Mouse (Mus musculus): ENCODE data around the gene Hdgfl2. TPM values are rescaled to one million over a fixed set of nuclear protein-coding genes. Genes with fewer than 3 reads are reported as not detected.

Hdgfl2 gene
- polyA plus RNA-seq, 1 experiment from 2014 or later: 80.1 TPM

DNA sequence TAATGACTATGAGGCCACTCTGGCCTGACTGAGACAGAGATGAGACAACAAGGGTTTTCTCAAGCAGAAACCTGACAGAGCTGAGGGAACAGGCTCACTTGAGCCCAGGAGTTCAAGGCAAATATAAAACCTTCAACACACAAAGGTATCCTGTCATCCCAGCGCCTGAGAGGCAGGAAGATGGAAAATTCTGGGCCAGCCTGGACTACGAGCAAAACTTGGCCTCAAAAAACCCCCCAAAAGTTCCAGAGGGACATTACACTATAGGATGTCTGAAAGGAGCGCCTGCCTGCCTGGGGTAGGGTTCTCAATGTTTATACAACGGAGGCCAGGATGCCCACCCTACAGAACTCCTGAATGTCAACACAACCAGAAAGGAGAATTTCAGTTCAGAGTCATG, 44.2 kb upstream of the Hdgfl2 start:
- no peaks in the 10 kb centered on the region for H3K27me3 ChIP-seq (ENCODE audit: control insufficient read depth, insufficient read depth, low read length)
- peak overlapping the region; percentile 87 for H3K4me3 ChIP-seq (replicated peaks; ENCODE audit: low read length)
- peak overlapping the region; percentile 68 for H3K4me2 ChIP-seq (ENCODE audit: low read depth, low read length)
- WGBS: 43% methylated on average over 4 of the region's 4 CpGs
- peak overlapping the region; percentile 7; the same call in 1 of the 2 replicates for H3K27ac ChIP-seq (ENCODE audit: low read length)
- peak overlapping the region; percentile 95 for H3K9ac ChIP-seq (ENCODE audit: low read length)
- H3K4me1 ChIP-seq (ENCODE audit: control insufficient read depth, insufficient read depth, low read length): peaks cover 36% of the 10 kb centered on the region
- H3K9me3 ChIP-seq (replicated peaks; ENCODE audit: control insufficient read depth, low read length): no peaks in the 10 kb centered on the region
- no peak for ATAC-seq (ENCODE audit: insufficient read depth, low FRiP score)
- no peaks in the 10 kb centered on the region for H3K36me3 ChIP-seq (ENCODE audit: control insufficient read depth, insufficient read depth, low read length)

DNA sequence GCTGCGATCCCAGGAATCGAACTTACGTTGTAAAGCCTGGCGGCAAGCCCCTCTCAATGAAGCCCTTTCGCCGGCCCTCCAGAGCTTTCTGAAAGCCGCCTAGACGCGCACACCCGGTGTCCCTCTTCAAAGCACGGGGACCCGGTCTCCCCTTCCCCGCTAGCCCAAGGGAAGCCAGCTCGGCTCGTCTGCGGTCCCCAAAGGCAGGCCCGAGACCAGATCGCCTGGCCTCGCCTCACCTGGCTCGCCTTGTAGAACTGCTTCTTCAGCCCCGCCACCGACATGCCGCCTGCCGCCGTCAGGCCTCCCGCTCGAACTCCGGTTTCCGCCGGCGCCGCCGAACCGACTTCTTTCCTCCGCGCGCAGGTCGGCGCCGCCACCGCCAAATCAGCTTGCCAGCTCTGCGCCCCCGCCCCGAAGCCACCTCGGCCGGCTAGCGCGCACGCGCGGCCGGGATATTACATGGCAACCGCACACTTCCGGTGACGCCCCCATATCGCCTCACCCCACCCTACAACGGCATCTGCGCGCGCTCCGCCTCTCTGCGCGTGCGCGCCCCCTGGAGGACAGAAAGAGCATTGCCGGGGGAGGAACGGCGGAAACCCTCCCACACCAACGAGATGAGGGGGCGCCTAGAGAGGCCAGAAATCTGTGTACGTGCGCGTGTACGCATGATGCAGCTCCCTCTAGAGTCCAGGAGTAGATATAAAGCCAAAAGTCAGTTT, 43.1 kb upstream of the Hdgfl2 start, which contains the start of gene Sh3gl1:
Gene Sh3gl1, minus strand, starts transcription at position 460 of the 725 bp plus-strand sequence.
- ATAC-seq (ENCODE audit: insufficient read depth, low FRiP score): peak; percentile 93
- Histone ChIP-seq H3K27me3 (ENCODE audit: control insufficient read depth, insufficient read depth, low read length) (no peaks in the 10 kb centered on the region), H3K36me3 (ENCODE audit: control insufficient read depth, insufficient read depth, low read length) (no peaks in the 10 kb centered on the region), H3K9me3 (replicated peaks; ENCODE audit: control insufficient read depth, low read length) (no peaks in the 10 kb centered on the region), H3K9ac (ENCODE audit: low read length) (peak within 1 kb of the TSS; percentile 95), H3K4me2 (ENCODE audit: low read depth, low read length) (peak within 1 kb of the TSS; percentile 68), H3K27ac (ENCODE audit: low read length) (peak within 1 kb of the TSS; percentile 86), H3K4me3 (replicated peaks; ENCODE audit: low read length) (peak within 1 kb of the TSS; percentile 87), H3K4me1 (ENCODE audit: control insufficient read depth, insufficient read depth, low read length) (peaks cover 42% of the 10 kb centered on the region)
- under 1% methylated on average over 74 of the region's 74 CpGs for WGBS

DNA sequence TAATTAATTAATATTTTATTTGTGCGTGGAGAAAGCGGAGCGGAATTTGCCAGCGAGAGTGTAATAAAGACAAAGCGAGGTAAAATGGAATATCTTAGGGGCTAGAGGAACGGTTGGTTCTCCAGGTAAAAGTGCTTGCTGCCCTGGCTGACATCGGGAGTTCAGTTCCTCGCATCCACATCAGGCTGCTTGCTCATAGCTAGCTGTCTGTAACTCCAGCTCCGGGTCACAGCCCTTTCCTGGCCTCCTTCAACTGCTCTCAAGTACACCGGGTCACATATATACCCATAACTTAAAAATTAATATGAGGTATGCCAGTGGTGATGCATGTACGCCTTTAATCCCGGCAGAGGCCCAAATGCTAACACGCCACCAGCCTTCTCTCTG, 42.5 kb upstream of the Hdgfl2 start:
- ATAC-seq (ENCODE audit: insufficient read depth, low FRiP score): no peak
- Histone ChIP-seq H3K4me1 (ENCODE audit: control insufficient read depth, insufficient read depth, low read length) (peaks cover 46% of the 10 kb centered on the region), H3K9ac (ENCODE audit: low read length) (peak overlapping the region; percentile 68), H3K4me3 (replicated peaks; ENCODE audit: low read length) (peak overlapping the region; percentile 38), H3K4me2 (ENCODE audit: low read depth, low read length) (peak overlapping the region; percentile 56), H3K36me3 (ENCODE audit: control insufficient read depth, insufficient read depth, low read length) (no peaks in the 10 kb centered on the region), H3K27me3 (ENCODE audit: control insufficient read depth, insufficient read depth, low read length) (no peaks in the 10 kb centered on the region), H3K9me3 (replicated peaks; ENCODE audit: control insufficient read depth, low read length) (no peaks in the 10 kb centered on the region), H3K27ac (ENCODE audit: low read length) (0 out of 2 replicates have a peak overlapping the region, but pooled peaks have one; percentile 24)
- 33% methylated on average over 13 of the region's 13 CpGs for WGBS

DNA sequence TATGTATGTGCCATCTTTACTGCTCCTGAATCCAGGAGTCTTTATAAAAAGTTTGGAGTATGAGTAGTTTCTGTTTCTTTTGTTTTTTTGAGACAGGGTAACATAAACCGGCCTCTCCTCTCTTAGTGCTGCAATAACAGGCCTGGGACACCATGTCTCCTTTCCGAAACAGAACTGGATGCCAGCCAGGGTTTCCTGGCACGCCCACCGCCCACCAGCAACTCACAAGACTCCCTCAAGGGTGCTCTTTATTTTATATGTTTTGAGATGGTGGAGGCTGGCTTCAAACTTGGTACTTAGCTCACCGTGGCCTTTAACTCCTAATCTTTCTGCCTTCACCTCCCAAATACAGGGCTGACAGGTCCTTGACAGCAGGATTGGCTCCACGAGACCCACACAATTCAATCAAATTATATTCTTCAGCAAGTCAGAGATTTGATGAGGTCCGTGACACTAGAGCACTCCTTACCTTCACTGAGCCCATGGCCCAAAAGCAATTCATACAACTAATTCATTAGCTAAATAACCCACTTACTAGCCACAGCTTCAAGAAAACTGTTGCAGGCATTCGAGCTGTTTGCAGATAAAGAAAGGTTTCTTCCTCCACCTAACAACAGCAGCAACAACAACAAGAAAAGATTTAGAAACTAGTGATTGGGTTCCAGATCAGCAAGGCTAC, 40.7 kb upstream of the Hdgfl2 start:
- WGBS: 81% methylated on average over 8 of the region's 8 CpGs
- no peak for ATAC-seq (ENCODE audit: insufficient read depth, low FRiP score)
- Histone ChIP-seq H3K4me2 (ENCODE audit: low read depth, low read length) (no peak overlapping the region), H3K36me3 (ENCODE audit: control insufficient read depth, insufficient read depth, low read length) (no peaks in the 10 kb centered on the region), H3K9me3 (replicated peaks; ENCODE audit: control insufficient read depth, low read length) (no peaks in the 10 kb centered on the region), H3K9ac (ENCODE audit: low read length) (no peak overlapping the region), H3K4me3 (replicated peaks; ENCODE audit: low read length) (no peak overlapping the region), H3K4me1 (ENCODE audit: control insufficient read depth, insufficient read depth, low read length) (peaks cover 29% of the 10 kb centered on the region), H3K27ac (ENCODE audit: low read length) (no peak overlapping the region), H3K27me3 (ENCODE audit: control insufficient read depth, insufficient read depth, low read length) (no peaks in the 10 kb centered on the region)

GRCm38 (mm10) chr17:56039345-56039744, 40.1 kb upstream of the Hdgfl2 start:
- Histone ChIP-seq H3K4me2 (ENCODE audit: low read depth, low read length) (peak overlapping the region; percentile 90; the same call in 1 of the 2 replicates), H3K27ac (ENCODE audit: low read length) (no peak overlapping the region), H3K9ac (ENCODE audit: low read length) (no peak overlapping the region), H3K27me3 (ENCODE audit: control insufficient read depth, insufficient read depth, low read length) (no peaks in the 10 kb centered on the region), H3K9me3 (replicated peaks; ENCODE audit: control insufficient read depth, low read length) (no peaks in the 10 kb centered on the region), H3K36me3 (ENCODE audit: control insufficient read depth, insufficient read depth, low read length) (peaks cover 5% of the 10 kb centered on the region; the same call in 1 of the 2 replicates), H3K4me1 (ENCODE audit: control insufficient read depth, insufficient read depth, low read length) (peaks cover 24% of the 10 kb centered on the region), H3K4me3 (replicated peaks; ENCODE audit: low read length) (peak overlapping the region; percentile 93; the same call in 1 of the 2 replicates)
- no peak for ATAC-seq (ENCODE audit: insufficient read depth, low FRiP score)
- 71% methylated on average over 4 of the region's 4 CpGs for WGBS

DNA sequence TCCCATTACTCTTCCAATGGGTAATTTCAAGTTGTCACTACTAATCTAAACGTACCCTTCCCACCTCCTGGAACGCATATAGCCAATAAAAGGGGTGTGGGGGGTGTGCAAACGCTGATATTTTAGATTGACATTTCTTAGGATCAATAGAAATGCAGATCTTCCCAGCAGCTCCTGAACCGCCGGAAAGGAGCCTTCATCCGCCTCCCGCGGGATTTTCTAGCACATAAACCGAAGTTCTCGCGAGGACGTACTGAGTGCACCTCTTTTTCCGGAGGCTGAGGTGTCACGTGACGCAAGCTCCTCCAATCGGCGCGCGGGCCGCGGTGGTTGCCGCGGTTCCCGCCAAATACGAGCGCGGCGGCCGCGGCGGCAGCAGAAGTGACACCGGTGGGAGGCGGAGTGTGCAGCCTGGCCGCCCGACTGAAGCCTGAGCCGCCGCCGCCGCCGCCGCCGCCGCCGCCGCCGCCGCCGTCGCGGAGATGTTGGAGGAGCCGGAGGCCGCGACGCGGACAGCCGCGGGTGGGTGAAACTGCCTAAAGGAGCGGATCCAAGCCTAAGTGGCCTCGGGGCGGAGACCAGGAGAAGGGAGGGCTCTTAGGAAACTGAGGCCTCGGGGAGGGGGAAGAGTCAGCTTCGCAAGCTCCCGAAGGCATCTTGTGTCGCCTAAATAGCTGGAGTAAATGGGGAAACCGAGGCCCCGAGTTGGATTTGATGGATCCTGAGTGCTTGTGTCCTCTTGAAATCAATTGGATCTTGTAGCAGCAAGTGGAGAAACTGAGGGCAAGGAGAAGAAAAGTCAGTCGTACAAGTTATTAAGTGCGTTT, 39.2 kb upstream of the Hdgfl2 start, which contains the start of gene Chaf1a:
Gene Chaf1a, plus strand, starts transcription at position 410 of the 827 bp plus-strand sequence.
- peak; percentile 89 for ATAC-seq (ENCODE audit: insufficient read depth, low FRiP score)

DNA sequence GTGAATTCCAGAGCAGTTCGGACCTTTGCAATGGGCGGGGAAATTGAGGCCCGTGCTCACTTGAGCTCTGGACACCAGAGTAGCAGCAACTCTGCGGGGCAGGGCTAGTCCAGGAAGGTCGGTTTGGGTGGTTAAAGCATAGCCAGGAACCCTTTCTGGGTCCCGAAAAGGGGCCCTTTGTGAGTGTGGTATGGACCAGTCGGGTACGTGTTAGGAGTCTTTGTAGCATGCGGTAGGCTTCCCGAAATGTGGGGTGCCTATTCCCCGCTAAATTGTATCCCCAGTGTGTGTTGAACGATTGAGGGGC, 38.6 kb upstream of the Hdgfl2 start:
- peak overlapping the region; percentile 90 for H3K4me2 ChIP-seq (ENCODE audit: low read depth, low read length)
- no peaks in the 10 kb centered on the region for H3K27me3 ChIP-seq (ENCODE audit: control insufficient read depth, insufficient read depth, low read length)
- peaks cover 5% of the 10 kb centered on the region; the same call in 1 of the 2 replicates for H3K36me3 ChIP-seq (ENCODE audit: control insufficient read depth, insufficient read depth, low read length)
- peak overlapping the region; percentile 93 for H3K4me3 ChIP-seq (replicated peaks; ENCODE audit: low read length)
- no peak for ATAC-seq (ENCODE audit: insufficient read depth, low FRiP score)
- H3K9me3 ChIP-seq (replicated peaks; ENCODE audit: control insufficient read depth, low read length): no peaks in the 10 kb centered on the region
- peak overlapping the region; percentile 87 for H3K9ac ChIP-seq (ENCODE audit: low read length)
- peak overlapping the region; percentile 83 for H3K27ac ChIP-seq (ENCODE audit: low read length)
- WGBS: 1% methylated on average over 12 of the region's 12 CpGs
- peaks cover 13% of the 10 kb centered on the region for H3K4me1 ChIP-seq (ENCODE audit: control insufficient read depth, insufficient read depth, low read length)

More for the DNA sequence above, 39.2 kb upstream of the Hdgfl2 start, which contains the start of gene Chaf1a:
- Histone ChIP-seq H3K27ac (ENCODE audit: low read length) (peak within 1 kb of the TSS; percentile 83), H3K9ac (ENCODE audit: low read length) (peak within 1 kb of the TSS; percentile 87), H3K4me2 (ENCODE audit: low read depth, low read length) (peak within 1 kb of the TSS; percentile 90), H3K27me3 (ENCODE audit: control insufficient read depth, insufficient read depth, low read length) (no peaks in the 10 kb centered on the region), H3K9me3 (replicated peaks; ENCODE audit: control insufficient read depth, low read length) (no peaks in the 10 kb centered on the region), H3K4me3 (replicated peaks; ENCODE audit: low read length) (peak within 1 kb of the TSS; percentile 93), H3K36me3 (ENCODE audit: control insufficient read depth, insufficient read depth, low read length) (peaks cover 5% of the 10 kb centered on the region; the same call in 1 of the 2 replicates), H3K4me1 (ENCODE audit: control insufficient read depth, insufficient read depth, low read length) (peaks cover 15% of the 10 kb centered on the region)
- under 1% methylated on average over 67 of the region's 68 CpGs for WGBS

GRCm38 (mm10) chr17:56051369-56051768, 28.1 kb upstream of the Hdgfl2 start:
- H3K27ac ChIP-seq (ENCODE audit: low read length): peak overlapping the region; percentile 55
- no peak overlapping the region for H3K4me2 ChIP-seq (ENCODE audit: low read depth, low read length)
- no peaks in the 10 kb centered on the region for H3K4me1 ChIP-seq (ENCODE audit: control insufficient read depth, insufficient read depth, low read length)
- ATAC-seq (ENCODE audit: insufficient read depth, low FRiP score): peak; percentile 64; the same call in 1 of the 2 replicates
- no peaks in the 10 kb centered on the region for H3K9me3 ChIP-seq (replicated peaks; ENCODE audit: control insufficient read depth, low read length)
- H3K36me3 ChIP-seq (ENCODE audit: control insufficient read depth, insufficient read depth, low read length): peaks cover 17% of the 10 kb centered on the region
- 81% methylated on average over 5 of the region's 5 CpGs for WGBS
- no peaks in the 10 kb centered on the region for H3K27me3 ChIP-seq (ENCODE audit: control insufficient read depth, insufficient read depth, low read length)
- H3K4me3 ChIP-seq (replicated peaks; ENCODE audit: low read length): no peak overlapping the region
- H3K9ac ChIP-seq (ENCODE audit: low read length): no peak overlapping the region
